Mouse (Mus musculus): ENCODE results near the gene Abca13.

Gene Abca13

DNA sequence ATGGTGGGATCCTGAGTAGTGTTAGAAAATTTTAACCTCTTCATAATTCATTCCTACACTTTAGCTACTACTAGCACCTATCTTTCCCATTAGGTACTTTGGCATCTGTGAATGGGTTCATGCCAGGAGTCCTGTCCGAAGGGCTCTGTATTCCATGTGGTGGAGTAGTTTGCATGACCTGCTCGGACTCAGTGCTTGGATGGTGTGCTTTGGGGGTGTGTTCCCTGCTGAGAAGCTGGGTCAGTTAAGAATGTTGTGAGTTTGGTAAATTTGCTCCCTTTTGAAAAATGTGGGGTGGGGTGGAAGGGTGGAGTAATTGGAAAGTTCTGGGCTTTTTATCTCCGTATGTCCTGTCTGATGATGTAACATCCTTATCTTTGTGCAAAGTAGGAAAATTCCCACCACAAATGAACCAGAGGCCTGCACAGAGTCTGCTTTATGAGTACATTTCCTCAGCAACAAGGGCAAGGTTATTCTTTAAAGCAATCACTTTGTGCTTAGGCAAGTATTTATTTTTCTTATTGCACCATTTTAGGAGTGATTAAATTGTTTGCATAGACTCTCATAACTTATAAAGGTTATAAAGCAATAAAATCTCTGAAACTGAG lies 475.0 kb downstream of the Abca13 start:
- DNase-seq (ENCODE audit: low spot score in 2 of 2) = no peak

DNA sequence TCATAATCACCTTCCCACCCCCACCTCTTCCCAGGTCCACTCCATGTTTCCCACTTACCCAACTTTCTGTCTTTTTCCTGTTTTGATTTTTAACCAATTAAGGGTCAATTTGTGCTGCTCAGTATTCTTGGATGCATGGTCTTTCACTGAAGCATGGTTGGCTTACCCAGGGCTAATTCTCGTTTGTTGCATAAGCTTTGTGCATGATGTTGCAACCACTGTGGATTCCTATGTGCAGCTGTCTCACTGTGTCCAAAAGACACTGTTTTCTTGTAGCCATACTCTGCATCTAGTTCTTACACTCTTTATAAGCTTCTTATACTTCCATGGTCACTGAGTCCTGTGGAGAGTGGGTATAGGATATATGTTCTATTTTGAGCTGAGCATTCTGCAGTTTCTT lies 477.7 kb downstream of the Abca13 start:
- no peak for DNase-seq (ENCODE audit: low spot score in 2 of 2)

DNA sequence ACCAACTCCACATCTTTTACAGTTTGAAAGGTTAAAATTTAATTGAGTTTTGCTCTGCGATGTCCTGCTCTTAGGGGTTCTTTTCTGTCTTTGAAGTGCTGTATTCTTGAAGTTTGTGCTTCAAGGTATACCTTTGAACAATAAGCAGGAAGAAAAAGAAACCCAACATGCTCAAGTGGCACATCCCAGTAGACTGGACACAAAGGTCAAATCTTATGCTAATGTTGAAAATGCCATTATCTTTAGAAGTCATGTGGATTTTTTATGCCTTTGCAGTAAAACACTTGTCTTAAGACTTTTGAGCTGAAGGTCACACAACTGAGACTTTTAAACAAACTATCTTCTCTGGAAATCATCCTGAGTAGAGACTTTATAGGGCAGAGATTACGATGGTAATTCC lies 493.2 kb downstream of the Abca13 start:
- no peak for DNase-seq (ENCODE audit: low spot score in 2 of 2)

DNA sequence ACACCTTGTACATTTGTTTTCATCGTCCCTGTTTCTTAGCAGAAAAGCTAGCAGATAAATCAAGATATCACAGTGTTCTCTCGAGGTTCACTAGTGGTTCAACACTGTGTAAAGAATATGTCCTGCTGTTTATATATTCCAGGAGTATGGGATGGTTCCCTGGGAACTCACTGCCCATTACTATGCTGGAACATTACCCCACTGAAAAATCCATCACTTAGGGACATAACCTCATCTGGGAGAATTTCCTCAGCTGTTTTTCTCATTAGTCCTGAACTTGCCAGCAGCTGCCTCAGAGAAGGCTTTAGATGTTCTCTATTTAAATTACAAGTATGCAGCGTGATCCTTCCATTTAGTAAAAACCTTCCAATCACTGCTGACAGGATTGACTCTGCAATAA lies 513.4 kb downstream of the Abca13 start:
- DNase-seq (ENCODE audit: low spot score in 2 of 2) = no peak

DNA sequence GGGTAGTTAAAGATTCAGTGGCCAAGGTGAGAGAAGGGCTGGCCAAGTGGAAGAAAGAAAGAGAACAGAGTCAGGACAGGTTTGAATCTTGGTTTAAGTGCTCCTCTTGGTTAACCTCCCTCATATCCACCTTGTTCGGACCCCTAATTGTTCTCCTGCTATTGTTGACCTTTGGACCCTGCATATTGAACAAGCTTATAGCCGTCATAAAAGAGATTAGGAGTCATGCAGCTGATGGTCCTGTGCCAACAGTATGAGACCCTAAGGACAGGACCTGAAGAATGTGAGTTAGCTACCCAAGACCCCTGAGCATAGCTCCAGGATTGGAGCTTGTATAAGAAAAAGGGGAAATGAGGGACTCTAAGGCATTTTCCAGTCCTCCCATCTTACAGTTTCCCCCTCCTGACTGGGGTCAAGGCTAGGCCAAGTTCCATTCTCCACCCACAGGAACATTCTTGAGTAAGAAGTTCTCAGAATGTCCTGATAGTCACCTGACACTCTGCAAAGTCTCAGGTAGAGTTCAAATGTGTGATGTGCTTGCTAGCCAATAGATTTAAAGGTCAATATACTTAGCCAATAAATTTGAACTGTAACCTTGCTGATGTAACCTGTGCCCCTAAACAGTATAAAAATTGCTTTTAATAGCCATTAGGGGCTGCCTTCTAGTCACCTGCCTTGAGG lies 536.2 kb downstream of the Abca13 start:
- no peak for DNase-seq (ENCODE audit: low spot score in 2 of 2)

DNA sequence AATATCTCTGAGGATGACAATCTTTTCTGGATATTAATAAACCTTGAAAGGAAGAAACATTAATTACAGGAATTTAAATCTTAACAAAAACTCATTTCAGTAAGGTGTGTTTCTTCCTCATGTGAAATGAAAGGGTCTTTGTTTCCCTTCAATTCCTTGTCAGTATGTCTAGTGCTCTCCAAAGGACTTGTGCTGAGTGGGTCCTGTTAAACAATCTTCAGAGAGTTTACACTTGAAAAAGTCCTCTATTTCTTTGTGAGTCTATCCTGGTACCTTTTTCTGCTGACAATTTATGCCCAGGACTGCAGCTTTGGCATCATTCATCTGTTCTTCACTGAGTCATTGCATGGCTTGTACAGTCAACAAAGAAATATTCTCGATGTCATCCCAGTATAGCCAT lies 539.6 kb downstream of the Abca13 start:
- DNase-seq (ENCODE audit: low spot score in 2 of 2) = no peak

All from urinary bladder, adult 18-20 months (tissue).